Mouse (Mus musculus) cerebellum, postnatal 10 days (tissue): ENCODE results near the gene Slc8a1.

Experiments used
- DNase-seq, 2 experiments: peaks; one replicate each; pipeline ENCODE4 v3.0.0; 2021; ENCODE audit warnings: mixed read lengths in 2 of 2

Slc8a1 gene

DNA sequence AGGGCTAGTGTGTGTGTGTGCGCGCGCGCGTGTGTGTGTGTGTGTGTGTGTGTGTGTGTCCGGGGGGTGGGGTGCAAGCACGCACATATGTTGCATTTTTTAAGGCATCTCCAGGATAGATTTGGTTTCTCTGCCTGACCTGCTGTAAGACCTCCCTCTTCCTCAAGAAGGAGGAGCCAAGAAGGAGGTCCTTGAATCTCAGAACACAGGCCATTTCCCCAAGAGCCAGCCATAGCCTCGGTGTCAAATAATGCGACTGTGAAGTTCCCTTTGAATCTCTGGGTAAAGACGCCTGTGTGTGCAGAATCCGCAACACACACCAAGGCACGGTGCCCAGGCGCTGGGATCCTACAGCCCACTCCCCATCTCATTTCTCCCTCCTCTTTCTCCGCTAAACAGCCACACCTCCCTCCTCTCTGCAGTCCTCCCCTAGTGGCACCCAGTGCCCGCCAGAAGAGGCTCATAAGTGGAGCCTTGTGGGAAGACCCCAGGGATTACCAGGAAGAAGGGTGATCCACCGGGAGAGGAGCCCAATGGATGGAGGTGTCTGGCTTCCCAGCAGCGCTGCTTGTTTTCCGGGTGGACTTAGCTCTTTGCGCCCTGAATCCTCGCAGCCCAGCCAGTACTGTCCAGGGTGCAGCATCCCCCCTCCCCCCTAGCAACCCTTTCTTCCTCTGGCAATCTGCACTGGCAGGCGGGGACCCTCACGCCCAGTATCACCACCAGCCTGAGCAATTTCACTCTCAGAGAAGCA is 68.9 kb downstream of the Slc8a1 start:
- peak; percentile 75 to 77 for DNase-seq

DNA sequence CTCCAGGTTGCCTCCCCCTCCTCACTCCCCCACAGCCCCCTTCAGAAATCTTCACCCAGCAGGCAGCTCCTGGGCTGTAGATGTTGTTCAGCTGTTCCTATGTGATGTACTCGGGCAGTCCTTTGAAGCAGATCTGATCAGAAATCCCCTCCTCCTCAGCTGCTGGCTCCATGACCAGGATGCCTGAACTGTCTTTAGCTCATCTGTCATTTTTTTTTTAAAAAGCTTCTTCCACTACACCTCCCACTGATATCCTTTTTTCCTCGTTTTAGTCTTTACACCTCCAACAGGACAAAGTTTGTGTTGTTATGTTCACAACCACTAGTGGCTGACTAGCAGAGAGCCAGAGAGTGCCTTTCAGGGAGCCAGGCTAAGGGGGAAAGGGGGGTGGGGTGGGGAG is 69.7 kb downstream of the Slc8a1 start:
- DNase-seq, result peak; percentile 20 to 30

DNA sequence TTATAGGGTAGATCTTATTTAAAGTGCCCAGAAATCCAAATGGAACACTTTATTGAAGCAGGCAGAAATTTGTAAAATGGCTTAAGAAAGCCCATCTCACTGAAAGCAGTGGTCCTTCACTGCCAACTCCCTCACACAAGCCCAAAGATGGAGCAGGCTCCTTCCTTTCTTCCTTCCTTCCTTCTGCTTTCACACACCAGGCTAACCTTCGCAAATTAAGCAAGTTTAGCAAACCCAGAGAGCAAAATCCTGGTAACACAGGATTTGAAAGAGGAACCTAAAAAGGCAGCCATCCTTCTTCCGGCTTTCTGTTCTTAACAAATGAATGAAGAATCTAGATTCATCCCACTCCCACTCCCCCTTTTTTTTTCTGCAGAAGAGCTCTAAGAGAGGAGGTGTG is 70.2 kb downstream of the Slc8a1 start:
- DNase-seq, result no peak

DNA sequence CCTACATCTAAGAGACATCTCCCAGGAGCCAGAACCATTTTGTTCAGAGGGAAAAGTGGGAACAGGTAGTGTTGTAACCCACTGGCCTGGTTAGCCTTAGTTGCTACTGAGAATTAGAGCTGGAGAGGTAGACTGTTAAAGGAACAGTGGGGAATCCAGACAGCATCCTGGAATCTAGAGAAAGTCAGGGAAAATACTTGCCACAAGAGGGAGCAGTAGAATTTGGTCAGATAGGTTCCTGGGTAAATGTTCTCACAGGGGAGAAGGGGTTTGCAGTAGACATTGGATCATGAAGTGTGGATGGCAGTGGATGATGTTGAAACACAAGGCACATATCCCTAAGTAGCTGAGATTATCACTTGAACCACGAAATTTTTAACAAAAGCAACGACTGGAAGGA is 71.6 kb downstream of the Slc8a1 start:
- DNase-seq, result peak; percentile 56 to 81

DNA sequence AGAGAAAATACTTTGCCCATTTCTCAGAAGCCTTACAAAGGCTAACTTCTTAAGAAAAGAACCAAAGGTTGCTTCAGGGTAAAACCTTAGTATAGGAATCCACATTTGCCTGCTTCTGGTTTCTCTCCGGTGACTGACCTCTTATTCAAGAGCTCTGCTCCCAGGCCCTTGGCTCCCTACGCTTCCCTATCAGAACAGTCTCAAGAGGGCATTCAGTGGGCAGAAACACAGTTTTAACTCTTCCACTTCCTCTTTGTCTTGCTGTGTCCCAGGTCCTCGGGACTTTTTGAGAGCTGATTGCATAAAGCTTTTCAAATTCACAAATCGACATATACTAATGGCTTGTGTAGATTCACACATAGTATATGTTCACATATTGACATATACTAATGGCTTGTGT is 73.3 kb downstream of the Slc8a1 start:
- no peak for DNase-seq

DNA sequence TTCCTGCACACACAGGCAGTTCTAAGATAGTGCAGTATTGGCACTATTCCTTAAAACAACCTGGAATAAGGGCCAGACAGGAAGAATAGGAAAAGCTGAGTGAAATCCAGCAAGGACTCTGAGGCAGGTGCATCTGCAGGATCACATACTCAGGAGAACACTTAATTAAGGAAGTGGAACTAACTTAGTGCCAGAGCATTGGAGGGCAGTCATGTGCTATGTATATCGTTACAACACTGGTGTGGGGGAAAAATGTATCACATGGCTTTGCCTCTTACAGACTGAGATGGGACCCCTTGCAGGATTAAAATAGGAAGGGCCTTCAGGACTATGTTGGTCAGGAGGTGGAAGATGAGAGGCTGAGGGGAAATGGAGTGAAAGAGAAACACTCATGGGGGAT is 80.3 kb downstream of the Slc8a1 start:
- no peak for DNase-seq

DNA sequence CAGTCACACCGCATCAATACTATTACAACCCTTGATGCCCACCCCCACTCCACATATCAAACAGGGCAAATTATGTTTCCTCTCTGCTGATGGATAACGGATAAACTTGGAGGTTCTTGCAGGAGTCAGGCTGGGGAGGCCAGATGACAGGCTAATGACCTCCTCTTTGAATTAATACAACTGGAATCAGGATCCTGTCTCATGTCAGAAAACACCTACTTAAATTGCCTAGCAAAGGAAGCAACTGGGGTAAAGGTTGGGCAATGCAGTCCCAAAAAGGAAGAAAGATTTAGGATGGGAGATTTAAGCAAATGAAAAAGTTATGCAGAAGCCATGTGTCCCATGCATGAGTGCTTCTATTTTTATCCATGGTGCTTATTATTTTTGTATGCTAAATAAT is 83.6 kb downstream of the Slc8a1 start:
- DNase-seq, result no peak

DNA sequence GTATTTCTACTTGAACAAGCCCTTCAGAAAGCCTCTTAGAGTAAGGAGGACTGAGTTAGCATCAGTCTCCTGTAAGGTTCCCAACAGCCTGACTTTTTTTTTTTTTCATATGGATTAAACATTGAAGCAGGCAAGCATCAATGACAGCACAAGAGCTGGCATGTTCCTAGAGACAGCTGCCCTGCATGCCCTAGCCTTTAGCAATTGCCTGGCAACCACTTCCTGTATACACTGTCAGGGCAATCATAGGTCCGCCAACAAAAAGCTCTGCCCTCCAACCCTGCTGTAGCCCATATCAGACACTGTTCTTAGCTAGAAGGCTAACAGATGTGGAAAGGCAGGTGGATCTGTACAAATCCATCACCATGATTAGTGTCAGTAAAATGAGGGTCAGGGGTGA is 85.2 kb downstream of the Slc8a1 start:
- DNase-seq, result peak; percentile 49 to 55

DNA sequence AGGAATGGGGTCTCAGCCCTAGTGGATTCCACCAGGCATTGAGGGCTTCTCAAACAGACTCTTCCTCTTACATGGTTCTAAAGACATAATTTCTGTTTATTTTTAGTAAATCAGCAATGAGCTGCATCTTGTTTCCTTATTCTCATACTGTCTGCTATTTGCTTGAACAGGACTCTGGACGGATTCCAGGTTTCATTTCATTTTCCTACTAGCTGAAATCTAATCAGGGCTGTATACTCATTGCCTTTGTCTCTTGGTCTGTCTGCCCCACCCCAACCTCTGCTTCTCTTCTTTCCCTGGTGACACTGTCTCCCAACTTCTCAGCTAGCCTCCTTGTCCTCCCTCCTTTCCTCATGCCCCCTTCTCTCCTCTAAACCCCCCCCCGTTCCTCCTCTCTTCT is 101.4 kb downstream of the Slc8a1 start:
- no peak for DNase-seq

DNA sequence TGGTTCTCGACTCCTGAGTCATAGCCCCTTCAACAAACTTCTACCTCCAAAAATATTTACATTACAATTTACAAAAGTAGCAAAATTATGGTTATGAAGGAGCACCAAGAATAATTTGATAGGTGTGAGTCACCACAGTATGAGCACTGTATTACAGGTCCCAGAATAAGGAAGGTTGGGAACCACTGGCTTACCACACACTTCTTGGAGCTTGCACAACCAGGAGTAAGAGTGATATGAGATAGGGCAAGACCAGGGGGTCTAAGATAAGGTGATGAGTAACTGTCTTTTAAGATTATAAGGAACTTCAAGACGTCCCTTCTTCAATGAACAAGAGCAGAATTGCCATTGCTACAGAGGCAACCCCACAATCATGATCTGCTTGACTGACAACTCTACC is 107.7 kb downstream of the Slc8a1 start:
- DNase-seq, result no peak

DNA sequence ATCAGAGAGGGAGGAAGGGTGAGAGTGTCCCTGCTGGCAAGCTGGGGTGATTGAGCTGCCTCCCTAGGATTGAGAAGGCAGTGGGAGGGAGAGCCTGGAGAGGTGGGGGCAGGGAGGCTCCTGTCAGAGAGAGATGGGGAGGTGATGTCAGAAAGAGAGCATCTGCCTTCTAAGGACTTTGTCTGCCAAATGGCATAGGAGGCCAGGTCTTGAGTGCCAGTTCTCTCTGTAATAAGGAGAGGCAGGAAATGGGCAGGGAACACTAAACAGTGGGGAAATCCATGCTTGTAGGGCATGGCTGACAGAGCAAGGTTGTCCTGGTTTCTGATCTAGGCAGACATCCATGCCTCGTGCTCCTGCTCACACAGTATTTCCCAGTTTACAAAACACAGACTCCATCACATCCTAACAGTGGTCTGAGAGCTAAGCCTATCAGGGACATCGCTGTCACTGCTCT is 117.0 kb downstream of the Slc8a1 start:
- DNase-seq, result peak; percentile 82 to 89

DNA sequence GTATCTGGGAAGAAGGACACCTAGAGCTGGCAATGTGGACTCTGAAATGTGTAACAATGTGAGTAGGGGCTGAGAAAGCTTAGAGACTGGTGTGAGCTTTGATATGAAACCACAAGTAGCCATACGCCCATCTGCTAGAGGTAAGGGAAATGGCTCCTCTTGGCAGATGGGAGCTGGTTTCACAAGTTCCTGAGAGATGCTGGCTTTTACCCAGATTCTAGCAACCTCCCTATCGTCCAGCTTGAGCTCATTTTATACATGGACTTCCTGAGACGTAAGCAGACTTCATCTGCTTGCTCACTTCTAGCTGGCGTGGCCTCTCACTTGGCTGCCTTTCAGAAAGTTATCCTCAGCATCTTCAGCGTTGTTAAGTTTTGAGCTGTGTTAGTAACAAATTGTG is 119.7 kb downstream of the Slc8a1 start:
- peak; percentile 49 to 66 for DNase-seq

DNA sequence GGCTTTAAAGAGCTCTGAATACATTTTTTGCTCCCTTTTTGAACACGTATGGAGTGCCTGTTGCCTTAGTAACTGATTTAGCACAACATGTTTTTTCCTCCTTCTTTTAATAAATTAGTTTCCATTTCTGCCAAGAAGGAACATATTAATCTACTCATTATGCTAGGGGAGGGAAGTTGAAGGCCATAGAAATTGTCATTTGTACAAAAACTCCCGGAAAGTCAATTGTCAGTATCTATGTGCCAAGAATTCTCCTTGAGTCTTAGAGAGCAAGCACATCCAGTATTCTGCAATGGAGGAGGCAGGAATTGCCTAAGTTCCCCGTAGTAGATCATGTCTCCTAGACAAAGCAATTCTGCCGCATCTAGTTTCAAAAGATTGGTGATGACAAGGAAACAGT is 121.9 kb downstream of the Slc8a1 start:
- DNase-seq, result no peak

DNA sequence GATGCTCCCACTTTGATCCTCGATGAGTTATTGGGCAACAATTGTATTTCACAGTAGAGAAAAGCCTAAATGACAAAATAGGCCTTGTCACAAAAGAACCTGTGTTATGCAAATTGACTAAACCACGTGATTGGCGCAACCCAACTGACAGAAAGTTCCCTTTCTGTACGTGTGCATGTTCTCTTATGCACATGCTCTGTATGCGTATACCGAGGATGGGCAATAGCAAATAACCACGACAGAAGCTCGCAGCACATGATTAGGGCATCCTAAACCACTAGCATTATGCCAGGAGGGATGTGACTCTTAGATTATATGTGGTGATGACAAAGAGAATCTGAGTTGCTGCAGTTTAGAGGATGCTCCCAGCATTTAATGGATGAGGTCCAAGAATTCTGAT is 122.8 kb downstream of the Slc8a1 start:
- no peak for DNase-seq

DNA sequence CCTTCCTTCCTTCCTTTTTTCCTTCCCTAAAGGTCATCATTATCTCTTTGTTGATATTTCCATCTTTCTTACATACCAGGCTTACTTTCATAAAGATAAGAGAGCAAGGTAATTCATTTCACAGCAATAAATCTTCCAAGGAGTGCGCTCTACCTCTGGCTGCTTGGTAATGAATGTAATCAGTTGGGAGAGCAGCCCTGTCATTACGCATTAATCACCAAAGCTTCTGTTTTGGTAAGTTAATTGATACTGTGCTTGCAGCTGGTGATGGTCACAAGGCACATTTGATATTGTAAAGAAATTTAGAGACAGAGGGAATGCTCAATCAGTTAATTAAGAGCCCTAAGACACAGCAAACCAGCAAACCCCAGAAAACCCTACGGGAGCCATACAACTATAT is 130.7 kb downstream of the Slc8a1 start:
- no peak for DNase-seq

DNA sequence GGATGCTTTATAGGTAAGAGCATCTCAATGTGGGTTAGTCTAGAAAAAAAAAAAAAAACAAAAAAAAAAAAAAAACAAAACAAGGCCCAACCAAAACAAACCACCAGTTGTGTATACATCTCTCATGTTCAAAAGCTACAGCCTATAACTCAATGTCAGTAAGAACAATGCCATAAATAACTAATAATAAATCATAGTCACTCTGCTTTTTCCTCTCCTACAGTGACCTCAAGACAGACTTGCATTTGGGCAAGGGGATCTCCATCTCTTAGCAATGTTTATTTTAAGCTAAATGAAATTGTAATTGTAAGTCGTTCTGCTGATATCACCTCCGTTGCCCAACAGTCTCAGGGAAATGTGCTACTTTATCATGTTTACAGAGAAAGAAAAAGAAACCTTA is 132.1 kb downstream of the Slc8a1 start:
- no peak for DNase-seq

DNA sequence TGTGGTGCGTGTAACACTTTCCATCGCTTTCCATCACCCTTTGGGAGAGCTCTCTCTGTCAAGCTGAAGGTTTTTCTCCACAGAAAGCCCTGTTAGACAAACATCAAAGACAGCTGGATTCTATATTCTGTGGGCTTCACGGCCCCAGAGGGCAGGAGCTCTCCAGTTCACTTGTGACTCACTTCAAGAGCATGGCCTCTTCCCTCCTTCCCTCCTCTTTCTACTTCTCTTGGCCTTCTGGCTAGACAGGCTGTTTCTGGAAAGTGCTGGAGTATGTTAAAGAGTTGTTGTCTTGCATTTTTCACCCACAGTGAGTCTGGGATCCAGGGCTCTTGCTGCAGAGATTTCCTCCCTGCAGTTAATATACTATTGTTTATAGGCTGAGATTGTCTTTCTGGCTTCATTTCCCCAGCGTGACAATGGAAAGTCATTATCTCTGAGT is 132.9 kb downstream of the Slc8a1 start:
- no peak for DNase-seq

DNA sequence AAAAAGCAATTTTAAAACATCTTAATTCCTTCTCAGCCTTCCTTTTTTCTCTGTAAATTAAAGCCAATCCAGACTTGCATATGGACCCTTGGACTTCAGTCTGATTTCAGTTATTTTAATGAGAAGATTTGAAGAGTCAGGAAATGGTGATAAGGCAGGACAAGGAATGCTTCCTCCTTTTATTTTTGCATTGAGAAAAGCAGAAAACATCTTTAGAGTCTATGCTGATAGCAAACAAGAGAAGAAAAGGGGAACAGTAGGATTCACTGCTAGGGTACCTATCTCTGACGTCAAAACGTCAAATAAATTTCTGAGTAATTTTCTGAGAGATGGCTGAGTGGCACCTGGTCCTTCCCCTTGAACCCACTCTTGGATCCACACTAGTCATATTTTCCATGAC is 139.1 kb downstream of the Slc8a1 start:
- no peak for DNase-seq

DNA sequence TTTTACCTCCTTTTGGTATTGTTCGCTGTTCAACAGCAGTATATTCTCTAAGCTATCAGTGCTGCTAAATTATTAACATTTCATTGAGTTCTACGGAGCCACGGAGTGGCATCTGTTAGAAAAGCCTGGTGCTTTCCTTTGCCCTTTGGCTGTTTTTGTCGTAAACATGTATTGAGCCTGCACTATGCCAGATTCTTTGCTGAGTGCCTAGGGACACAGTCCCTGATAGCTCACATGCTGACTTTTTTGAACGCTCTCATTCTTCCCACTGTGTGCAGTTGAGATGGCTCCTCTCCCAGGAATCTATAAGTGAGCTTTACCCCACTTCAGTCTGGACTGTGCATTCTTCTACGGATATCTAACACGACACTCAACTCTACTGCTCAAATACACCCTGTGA is 148.4 kb downstream of the Slc8a1 start:
- DNase-seq, result peak; percentile 8 to 13

DNA sequence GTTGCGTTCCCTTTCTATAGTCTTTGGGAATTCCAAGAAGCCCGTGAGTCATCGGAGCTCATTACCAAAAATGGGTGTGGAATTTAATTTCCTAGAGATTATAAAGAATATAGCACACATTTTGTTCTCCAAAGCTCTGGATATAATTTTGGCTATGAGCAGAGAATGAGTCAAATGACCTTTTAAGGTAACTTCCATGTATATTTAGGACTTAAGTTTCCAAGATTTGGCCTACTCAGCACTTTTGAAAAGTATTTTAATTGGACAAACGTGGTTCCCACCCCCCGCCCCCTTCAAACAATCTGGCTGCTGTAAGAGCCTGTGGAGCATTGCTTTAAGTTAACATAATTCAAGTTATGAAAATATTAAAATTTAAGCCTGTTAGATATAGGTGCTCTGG is 151.4 kb downstream of the Slc8a1 start:
- DNase-seq, result no peak

DNA sequence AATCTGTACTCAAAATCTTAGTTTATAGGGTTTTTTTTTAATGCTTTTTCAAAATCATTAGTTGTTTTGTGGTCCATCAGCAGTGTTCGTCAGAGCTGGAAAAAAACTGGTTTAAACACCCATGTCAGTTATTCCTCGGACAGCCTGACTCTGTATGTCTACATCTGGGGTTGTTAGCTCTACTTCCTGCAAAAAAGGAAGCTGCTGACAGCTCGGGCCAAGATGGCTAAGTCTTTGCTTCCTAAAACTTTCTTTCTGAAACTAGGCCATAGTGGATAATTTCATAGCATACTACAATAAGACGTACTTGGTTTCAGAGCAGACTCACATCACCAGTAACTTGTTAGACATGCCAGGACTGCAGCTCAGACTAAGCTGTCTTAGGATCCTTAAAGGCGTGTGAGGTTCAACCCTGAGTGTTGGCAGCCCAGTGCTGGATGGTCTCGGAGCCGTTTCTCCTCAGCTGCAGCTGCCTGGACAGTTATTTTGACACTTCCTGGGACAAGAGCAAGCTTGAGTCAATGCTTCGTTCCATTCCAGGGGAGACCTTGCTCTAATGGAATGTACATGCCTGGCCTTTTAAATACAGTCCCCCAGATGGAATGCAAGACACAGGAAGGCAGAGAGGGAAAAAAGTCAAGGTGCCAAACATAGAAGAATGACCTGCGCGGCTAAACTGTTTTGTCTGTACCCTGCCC is 158.3 kb downstream of the Slc8a1 start:
- DNase-seq, result no peak

DNA sequence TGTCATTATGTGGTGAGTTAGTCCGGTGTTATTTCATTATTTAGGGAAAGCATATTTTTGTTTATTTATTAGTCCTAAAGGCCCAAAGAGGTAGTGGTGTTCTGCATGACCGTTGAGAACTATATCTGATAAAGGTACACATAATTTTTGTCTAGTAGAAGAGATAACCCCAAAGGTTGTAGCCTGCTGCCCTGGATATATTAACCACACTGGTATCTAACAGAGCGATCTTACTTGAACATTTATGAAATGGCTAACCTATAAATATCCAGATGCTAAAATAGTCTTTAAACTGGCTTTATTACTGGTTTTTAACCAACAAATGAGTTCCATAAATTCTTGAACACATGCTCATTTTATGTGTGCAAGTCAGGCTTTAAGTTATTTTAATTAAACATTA is 161.3 kb downstream of the Slc8a1 start:
- DNase-seq, result no peak

DNA sequence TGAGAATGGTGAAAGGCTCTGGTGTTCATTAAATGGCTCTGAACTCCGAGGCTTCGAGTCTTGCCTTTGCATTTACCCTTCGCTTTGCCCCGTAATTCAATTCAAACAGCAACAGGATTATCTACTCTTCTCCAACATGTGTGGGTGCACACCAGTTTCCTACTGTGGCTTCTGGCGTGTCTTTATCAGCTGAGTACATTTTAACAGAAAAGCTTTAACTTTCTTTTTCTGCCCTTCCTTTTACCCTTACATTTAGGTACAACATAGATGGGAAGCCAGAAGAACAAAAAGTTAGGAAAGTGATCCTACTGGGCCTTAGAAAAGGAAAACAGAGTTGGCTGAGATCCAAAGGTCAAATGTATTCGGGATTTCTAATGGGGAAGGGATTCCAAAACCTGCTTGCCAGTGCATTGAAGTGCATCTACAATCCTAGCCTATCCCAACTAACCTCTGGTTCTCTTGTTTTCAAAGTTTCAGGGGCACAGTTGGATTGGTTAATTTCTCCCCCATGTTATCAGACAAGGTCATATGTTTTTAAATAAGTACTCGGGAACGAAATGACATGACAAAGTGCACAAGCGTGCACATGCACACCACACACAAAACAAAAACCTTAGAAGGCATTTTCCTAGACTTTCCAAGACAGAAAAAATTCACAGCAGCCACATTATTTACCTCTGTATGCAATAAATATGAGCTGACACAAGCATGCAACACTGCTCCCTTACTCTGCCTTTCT is 172.4 kb downstream of the Slc8a1 start:
- no peak for DNase-seq
